Mouse (Mus musculus) C2C12 (cell line): ENCODE data around the gene Hnf1b. TPM values are rescaled to one million over a fixed set of nuclear protein-coding genes. Genes with fewer than 3 reads are reported as not detected.

Source experiments
- H3K27me3 ChIP-seq: one replicate; pipeline ENCODE4 v1.6.1; 2011; ENCODE audit not compliant: control insufficient read depth, insufficient read depth, insufficient read length
- H3K36me3 ChIP-seq: one replicate; pipeline ENCODE4 v1.6.1; 2011; ENCODE audit not compliant: control insufficient read depth, insufficient read depth
- H3K4me3 ChIP-seq: one replicate; pipeline ENCODE4 v1.5.1; 2011; ENCODE audit warnings: mild to moderate bottlenecking, control low read depth; ENCODE audit not compliant: poor library complexity, insufficient read depth, severe bottlenecking
- H3K79me2 ChIP-seq: one replicate; pipeline ENCODE4 v1.6.1; 2011; ENCODE audit not compliant: control insufficient read depth, insufficient read depth
- H3K79me3 ChIP-seq: one replicate; pipeline ENCODE4 v1.6.1; 2011; ENCODE audit warnings: low read depth, control low read depth
- H3ac ChIP-seq: one replicate; pipeline ENCODE3; 2011; ENCODE audit warnings: low read depth; ENCODE audit not compliant: control insufficient read depth, insufficient read length
- CEBPB ChIP-seq: IDR thresholded peaks from one replicate; pipeline ENCODE4 v1.6.1; 2011; ENCODE audit warnings: low read depth, mild to moderate bottlenecking, control low read depth, moderate library complexity
- CTCF ChIP-seq: IDR thresholded peaks from one replicate; pipeline ENCODE4 v1.5.1; 2011; ENCODE audit not compliant: control insufficient read depth, insufficient read depth, insufficient read length
- FOSL1 ChIP-seq: IDR thresholded peaks from one replicate; pipeline ENCODE4 v1.8.0; 2011; ENCODE audit warnings: mild to moderate bottlenecking, low read length; ENCODE audit not compliant: poor library complexity, insufficient read depth, severe bottlenecking
- MAX ChIP-seq: IDR thresholded peaks from one replicate; pipeline ENCODE4 v1.6.1; 2011; ENCODE audit warnings: mild to moderate bottlenecking, control low read depth
- MYOD1 ChIP-seq: IDR thresholded peaks from one replicate; pipeline ENCODE4 v1.6.1; 2011; ENCODE audit warnings: low read depth; ENCODE audit not compliant: control insufficient read depth, insufficient read length
- MYOG ChIP-seq: IDR thresholded peaks from one replicate; pipeline ENCODE4 v1.6.1; 2011; ENCODE audit not compliant: control insufficient read depth, insufficient read length; ENCODE audit errors: extremely low read depth
- USF1 ChIP-seq: IDR thresholded peaks from one replicate; pipeline ENCODE4 v1.6.1; 2011; ENCODE audit warnings: low read depth, mild to moderate bottlenecking, control low read depth, moderate library complexity
- long read RNA-seq, 2 experiments: library from polyadenylated mRNA; unstranded; transcript quantifications; one replicate each; pipeline ENCODE4 v2.0.0; 2019 to 2020
- polyA plus RNA-seq: library from polyadenylated mRNA; unstranded; fragments of >200 nt; fragmentation: generic; extraction: Trizol; gene quantifications from one replicate; pipeline ENCODE4 v1.2.1, GENCODE M21; 2012; ENCODE audit warnings: missing spikeins

The Hnf1b gene
- not detected for polyA plus RNA-seq
- long read RNA-seq, experiment 1, result 0 reads
- long read RNA-seq, experiment 2, result 0 reads

GRCm38 (mm10) chr11:83849529-83850335 is at the start of gene Hnf1b:
Hnf1b (plus strand) TSS chr11:83850063.
- no peaks in the 10 kb centered on the region for H3K79me3 ChIP-seq
- TF ChIP-seq USF1 (no peak), FOSL1 (no peak), CTCF (no peak), MYOD1 (no peak), MYOG (no peak), MAX (no peak)
- no peaks in the 10 kb centered on the region for H3K36me3 ChIP-seq
- no peaks in the 10 kb centered on the region for H3K79me2 ChIP-seq
- H3K4me3 ChIP-seq, result no peak within 1 kb of the TSS
- no peak within 1 kb of the TSS for H3ac ChIP-seq
- peaks cover 40% of the 10 kb centered on the region for H3K27me3 ChIP-seq

DNA sequence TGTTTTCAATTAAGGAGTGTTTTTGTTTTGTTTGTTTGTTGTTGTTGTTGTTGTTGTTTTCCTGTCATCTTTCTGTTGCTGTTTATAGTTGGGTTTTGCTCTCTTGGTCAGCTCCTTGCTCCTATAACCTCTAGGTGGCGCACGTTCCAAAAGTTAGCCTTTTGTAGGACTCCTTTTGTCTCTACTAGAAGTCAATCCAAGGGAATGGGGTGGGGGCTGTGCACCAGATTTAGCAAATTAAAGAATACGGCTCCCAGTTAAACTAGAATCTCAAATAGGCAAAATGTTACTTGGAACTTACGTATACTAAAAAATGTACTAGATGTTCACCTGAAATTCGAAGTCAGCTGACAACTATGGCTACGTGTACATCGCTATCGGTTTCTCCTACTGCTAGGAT is 47.7 kb upstream of the Hnf1b start:
- Histone ChIP-seq H3K79me3 (no peaks in the 10 kb centered on the region), H3K79me2 (no peaks in the 10 kb centered on the region), H3K27me3 (peaks cover 9% of the 10 kb centered on the region), H3ac (no peak overlapping the region), H3K36me3 (no peaks in the 10 kb centered on the region), H3K4me3 (no peak overlapping the region)
- TF ChIP-seq CEBPB (no peak), CTCF (no peak), MYOG (no peak), USF1 (no peak), MAX (no peak), MYOD1 (no peak), FOSL1 (no peak)

DNA sequence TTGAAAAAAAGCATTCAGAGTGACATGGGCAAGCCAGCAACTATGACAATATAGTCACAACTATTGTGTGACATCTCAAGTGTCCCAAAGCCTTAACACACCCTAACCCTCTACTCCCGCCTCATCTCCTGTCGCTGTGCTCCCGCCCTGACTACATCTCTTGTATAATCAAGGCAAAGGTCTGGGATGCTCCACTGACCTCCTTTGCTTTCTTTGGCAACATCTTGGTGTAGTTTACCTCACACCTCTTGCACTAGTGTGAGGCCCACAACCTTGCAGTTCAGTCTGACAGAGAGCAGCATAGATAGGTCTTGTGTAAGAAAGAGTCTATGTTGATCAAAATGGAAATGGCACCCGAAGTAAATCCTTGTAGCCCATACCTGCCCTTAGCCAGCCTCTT is 47.3 kb upstream of the Hnf1b start:
- Histone ChIP-seq H3K36me3 (no peaks in the 10 kb centered on the region), H3ac (no peak overlapping the region), H3K27me3 (peaks cover 9% of the 10 kb centered on the region), H3K4me3 (no peak overlapping the region), H3K79me3 (no peaks in the 10 kb centered on the region), H3K79me2 (no peaks in the 10 kb centered on the region)
- TF ChIP-seq USF1, result no peak
- TF ChIP-seq MAX, result no peak
- no peak for TF ChIP-seq MYOG
- no peak for TF ChIP-seq CTCF
- TF ChIP-seq CEBPB, result no peak
- no peak for TF ChIP-seq MYOD1
- no peak for TF ChIP-seq FOSL1

DNA sequence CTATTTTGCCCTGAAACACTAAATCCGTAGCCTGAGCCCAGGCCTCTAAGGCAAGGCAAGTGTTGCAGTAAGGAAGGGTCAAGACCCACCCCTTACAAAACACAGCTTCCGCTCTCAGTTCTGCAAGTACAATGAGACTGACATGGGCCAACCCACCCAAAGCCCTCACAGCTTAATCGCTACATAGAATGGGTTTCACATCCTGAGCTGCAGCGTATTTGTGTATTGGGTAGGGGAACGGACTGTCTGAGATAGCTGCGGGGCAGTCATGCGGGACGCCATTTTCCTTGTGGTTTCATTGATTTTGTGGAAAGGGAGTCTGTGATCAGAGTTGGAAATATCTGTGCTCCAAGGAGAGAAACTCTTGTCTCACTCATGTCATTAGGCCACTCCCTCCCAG is 39.4 kb upstream of the Hnf1b start:
- Histone ChIP-seq H3K27me3 (peaks cover 16% of the 10 kb centered on the region), H3K79me2 (no peaks in the 10 kb centered on the region), H3K79me3 (no peaks in the 10 kb centered on the region), H3ac (no peak overlapping the region), H3K36me3 (no peaks in the 10 kb centered on the region), H3K4me3 (no peak overlapping the region)
- no peak for TF ChIP-seq FOSL1
- TF ChIP-seq CEBPB, result no peak
- TF ChIP-seq CTCF, result no peak
- TF ChIP-seq MAX, result no peak

DNA sequence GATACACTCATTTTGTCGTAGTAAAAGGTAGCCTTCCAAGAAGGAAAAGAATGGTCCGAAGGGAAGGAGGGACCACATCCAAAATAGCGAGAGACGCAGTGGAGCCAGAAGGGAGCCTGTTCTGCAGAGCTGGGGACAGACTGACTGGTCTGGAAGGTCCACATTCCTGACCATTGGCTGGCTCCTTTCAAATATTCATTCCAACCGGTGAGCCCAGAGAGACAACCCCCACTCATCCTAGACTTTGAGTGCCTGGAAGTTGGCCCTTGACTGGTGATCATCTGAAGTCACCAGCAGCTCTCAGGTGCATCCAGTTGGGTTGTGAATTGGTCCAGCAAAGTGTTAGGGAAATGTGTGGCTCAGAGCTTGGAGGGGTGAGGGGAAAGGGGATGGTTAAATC is 34.7 kb upstream of the Hnf1b start:
- Histone ChIP-seq H3K79me3 (no peaks in the 10 kb centered on the region), H3K79me2 (no peaks in the 10 kb centered on the region), H3K27me3 (peaks cover 32% of the 10 kb centered on the region), H3ac (no peak overlapping the region), H3K36me3 (no peaks in the 10 kb centered on the region), H3K4me3 (no peak overlapping the region)
- no peak for TF ChIP-seq CTCF
- TF ChIP-seq MYOD1, result no peak
- TF ChIP-seq USF1, result no peak
- no peak for TF ChIP-seq MYOG
- TF ChIP-seq FOSL1, result no peak
- no peak for TF ChIP-seq CEBPB
- TF ChIP-seq MAX, result no peak

DNA sequence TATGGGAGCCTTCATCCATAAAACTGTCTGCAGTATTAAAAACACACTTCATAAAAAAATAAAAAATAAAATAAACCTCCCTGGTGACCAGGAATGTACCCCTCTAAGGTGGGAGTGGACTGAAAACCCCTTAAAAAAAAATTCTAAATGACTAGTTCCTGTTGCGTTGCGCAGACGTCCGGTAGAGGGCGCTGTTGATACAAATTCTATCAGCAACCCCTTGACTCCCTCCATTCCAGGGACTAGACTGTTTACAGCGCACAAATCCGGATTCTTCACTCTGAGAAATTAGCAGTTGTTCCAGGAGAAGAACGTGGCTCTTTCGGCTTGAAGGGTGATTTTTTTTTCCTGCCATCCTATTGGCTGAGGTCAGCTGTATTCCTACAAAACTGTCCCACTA is 34.2 kb upstream of the Hnf1b start:
- Histone ChIP-seq H3K27me3 (peaks cover 34% of the 10 kb centered on the region), H3K4me3 (no peak overlapping the region), H3K36me3 (no peaks in the 10 kb centered on the region), H3K79me2 (no peaks in the 10 kb centered on the region), H3ac (no peak overlapping the region), H3K79me3 (no peaks in the 10 kb centered on the region)
- TF ChIP-seq MYOD1, result no peak
- peak; percentile 11 for TF ChIP-seq CTCF
